Mouse (Mus musculus) ovary, postnatal 10 days (tissue): ENCODE results near the gene Adgrl2.

Experiments used
- DNase-seq: peaks from one replicate; pipeline ENCODE4 v3.0.0; 2022; ENCODE audit warnings: low spot score

Gene Adgrl2

GRCm38 (mm10) chr3:148821632-148822031 is 168.7 kb downstream of the Adgrl2 start:
- DNase-seq: no peak

GRCm38 (mm10) chr3:148819323-148820046 is 170.9 kb downstream of the Adgrl2 start:
- no peak for DNase-seq

DNA sequence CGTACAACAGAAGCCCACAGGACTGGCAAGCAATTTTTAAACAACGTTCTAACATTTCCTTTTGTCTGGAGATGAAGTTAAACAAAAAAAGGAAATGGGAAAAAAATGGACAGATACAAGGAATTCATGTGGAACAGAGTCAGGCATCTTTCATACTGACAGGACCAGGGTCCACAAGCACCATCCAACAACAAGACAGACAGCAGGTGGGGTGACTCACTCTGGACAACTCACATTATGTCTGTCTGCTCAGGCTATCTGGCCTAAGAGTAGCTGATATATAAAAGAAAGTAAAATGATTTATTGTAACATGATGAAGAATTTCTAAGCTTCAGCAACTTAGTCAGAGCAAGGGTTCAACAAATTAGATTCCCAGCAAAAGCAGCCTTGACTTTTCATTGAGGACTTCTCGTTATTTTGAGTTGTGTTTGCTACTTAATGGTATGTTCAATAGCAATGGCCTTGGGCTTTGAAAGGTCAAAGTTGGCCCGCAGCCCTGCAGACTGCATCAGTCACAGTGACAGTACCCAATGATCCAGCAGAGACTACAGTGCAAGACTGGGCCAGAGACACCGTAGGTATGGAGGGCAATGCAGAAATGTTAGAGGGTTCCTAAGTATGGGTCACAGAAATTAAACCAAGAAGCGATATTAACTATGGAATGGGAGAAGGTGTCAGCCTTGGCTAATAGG is 171.8 kb downstream of the Adgrl2 start:
- DNase-seq: no peak

GRCm38 (mm10) chr3:148817491-148817890 is 172.9 kb downstream of the Adgrl2 start:
- DNase-seq: no peak

- DNase-seq: no peak
Observed at GRCm38 (mm10) chr3:148813121-148813520, 177.2 kb downstream of the Adgrl2 start.

DNA sequence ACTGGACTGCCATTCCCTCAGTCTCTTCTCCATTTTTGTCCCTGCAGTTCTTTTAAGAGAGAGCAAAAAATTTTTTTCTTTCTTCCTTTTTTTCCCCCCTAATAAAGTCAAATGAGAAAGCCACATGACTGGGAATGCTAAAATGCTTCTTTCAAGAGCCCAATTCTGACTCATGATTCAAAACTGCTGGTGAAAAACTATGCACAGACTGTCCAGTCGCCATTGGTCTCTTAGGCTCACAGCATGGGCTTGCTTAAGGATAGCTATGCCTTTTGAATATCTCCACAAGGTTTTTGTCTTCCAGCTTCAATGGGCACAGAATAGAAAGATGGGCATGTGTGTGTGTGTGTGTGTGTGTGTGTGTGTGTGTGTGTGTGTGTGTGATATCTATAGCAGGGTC is 178.3 kb downstream of the Adgrl2 start:
- DNase-seq: no peak

GRCm38 (mm10) chr3:148806977-148807376 is 183.4 kb downstream of the Adgrl2 start:
- no peak for DNase-seq

DNA sequence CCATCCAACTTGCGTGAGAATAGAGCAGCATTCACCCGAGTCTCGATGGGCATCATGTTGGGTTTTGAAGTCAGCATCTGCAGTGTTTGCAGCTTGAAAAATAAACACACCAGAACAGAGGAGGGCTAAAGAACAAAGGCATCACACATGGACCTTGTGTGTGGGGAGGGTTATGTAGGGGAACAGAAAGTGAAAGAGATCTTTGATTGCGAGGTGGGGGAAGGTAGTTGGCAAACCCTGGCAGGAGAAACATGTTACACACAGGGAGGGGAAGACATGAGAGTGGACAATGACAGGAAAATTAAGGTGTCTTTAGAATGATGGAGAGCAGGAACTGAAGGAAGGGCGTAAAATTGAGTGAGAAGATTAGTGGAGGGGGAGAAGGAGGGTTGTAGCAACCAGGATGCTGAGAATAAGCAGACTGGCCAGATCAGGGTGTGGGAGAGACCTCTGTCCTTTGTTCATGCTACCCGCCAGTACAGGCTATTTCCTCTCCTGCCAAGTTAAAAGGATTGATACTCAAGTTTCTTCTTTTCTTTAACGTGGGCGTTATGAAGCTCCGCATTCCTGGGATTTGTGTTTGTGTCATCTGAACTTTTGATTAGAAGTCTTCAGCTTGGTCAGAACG is 197.0 kb downstream of the Adgrl2 start:
- no peak for DNase-seq

- no peak for DNase-seq
Observed at GRCm38 (mm10) chr3:148770310-148770709, 220.0 kb downstream of the Adgrl2 start.
